Mouse (Mus musculus): ENCODE measurements around the gene Cmtm2a. TPM values are rescaled to one million over a fixed set of nuclear protein-coding genes. Genes with fewer than 3 reads are reported as not detected.
"Not testable (repeated sequence)": the region's sequence is repeated elsewhere in the genome, so short reads cannot be mapped to it uniquely, and the experiment has no call there.

The Cmtm2a gene
- polyA plus RNA-seq, 1 experiment, result not detected

DNA sequence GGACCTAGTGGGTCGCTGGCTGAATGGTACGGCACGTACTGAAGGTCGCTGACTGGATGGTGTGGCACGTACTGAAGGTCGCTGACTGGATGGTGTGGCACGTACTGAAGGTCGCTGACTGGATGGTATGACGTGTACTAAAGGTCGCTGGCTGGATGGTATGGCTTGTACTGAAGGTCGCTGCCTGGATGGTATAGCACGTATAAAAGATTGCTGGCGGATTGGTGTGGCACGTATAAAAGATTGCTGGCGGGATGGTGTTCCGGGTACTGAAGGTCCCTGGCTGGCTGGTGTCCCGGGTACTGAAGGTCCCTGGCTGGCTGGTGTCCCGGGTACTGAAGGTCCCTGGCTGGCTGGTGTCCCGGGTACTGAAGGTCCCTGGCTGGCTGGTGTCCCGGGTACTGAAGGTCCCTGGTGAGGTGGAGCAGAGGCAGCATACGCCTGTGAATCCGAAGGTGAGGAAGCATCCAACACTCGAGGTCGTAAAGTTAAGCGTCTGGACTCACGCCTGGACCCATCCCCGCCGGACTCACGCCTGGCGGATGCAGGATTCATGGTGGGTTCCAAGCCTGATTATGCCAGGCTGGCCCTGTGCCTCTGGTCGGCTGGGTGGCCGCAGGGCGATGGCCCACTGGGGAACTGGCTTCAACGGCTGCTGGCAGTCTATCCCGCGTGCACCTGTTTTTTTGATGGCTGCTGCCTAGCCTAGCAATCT is 16.6 kb upstream of the Cmtm2a start, which contains the start of the genes Gm45711 and Cmtm1:
Gene Gm45711 (minus strand): TSS at position 641 of the 715 bp plus-strand sequence.
Gene Cmtm1 (minus strand): TSS at position 705 of the 715 bp plus-strand sequence.
- TF ChIP-seq GATA1 (IDR thresholded peaks at IDR 0.05; ENCODE audit: low read length), result not testable (repeated sequence)

DNA sequence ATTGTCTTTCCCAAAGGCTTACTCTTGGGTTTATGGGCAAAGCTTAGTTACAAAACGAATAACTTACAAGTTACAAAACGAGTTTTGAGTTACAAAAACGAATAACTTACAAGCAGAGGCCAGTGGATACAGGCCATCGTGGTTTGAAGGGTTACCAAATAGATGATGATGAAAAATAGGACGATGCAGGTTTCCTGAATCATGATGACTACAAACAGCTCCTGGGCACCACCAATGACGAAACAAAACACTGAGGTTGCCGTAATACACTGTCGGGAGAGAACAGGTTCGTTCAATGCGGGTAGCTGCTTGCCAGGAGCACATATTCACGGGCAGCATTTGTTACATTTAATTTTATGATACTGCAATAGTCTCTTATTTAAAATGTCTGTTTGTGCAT is 12.0 kb upstream of the Cmtm2a start:
- no peak for TF ChIP-seq GATA1 (IDR thresholded peaks at IDR 0.05; ENCODE audit: low read length)

DNA sequence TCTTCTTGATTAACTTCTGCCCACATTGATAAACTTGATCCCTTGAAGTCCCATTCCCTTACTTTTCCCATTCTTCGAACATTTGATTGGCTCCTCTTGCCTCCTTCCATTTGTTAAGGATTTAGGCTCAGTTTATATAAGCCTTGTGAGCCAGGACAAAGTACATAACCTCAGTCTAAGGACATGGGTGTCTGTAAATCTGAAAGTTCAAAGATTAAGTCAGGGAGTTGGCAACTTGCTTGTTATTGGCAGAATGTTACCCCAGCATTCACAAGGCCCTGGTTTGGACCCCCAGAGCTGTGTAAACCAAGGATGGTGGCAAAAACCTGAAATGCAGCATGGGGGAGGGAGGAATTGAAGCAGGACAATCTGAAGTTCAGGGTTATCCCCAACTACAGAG is 1.4 kb upstream of the Cmtm2a start:
- no peak for TF ChIP-seq GATA1 (IDR thresholded peaks at IDR 0.05; ENCODE audit: low read length)

GRCm38 (mm10) chr8:104268937-104269440 is 24.0 kb downstream of the Cmtm2a start:
- no peak for TF ChIP-seq GATA1 (IDR thresholded peaks at IDR 0.05; ENCODE audit: low read length)

- no peak for TF ChIP-seq GATA1 (IDR thresholded peaks at IDR 0.05; ENCODE audit: low read length)
Observed at GRCm38 (mm10) chr8:104268368-104268767, 24.6 kb downstream of the Cmtm2a start.

- no peak for TF ChIP-seq GATA1 (IDR thresholded peaks at IDR 0.05; ENCODE audit: low read length)
Observed at GRCm38 (mm10) chr8:104253016-104253415, 40.0 kb downstream of the Cmtm2a start.

- no peak for TF ChIP-seq GATA1 (IDR thresholded peaks at IDR 0.05; ENCODE audit: low read length)
Observed at GRCm38 (mm10) chr8:104251461-104251860, 41.5 kb downstream of the Cmtm2a start.

DNA sequence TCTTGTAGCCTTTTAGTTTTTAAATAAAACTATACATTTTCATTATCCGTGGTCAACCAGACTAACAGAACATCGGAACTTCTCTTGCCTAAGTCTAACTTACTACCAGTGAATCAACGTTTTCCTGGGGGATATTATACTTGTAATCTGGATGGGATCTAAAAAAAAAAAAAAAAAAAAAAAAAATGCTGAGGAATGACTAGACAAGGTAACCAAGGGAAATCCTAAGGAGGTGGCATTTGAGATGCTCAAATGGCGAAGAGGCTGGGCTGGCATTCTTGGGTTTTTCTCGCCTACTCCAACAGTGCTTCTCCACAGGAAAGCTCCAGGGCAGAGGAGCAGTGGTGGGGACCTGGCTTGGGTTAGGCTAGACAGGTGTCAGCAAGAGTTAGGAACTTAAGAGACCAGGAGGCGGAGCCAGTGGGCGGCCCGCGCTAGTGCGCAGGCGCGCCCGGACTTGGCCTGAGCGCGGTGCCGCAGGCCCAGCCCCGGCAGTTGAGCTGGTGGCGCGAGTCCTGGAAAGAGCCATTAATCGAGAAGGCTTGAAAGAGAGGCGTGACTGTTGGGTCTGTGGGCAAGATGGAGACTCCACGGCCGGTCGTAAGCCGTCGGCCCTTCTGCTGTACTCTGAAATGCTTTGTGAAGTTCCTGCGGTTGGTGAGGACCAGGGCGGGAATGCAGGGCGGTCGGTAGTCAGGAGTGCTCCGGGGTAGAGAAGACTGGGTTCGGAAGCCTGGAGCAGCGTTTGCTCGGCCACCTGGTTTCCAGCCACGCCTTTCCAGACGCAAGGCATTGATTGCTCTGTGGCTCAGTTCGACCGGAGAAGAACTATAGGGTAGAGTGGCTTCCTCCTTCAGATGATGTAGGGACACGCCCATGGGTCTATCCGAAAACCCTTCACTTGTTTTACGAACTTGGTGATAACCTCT is 42.3 kb downstream of the Cmtm2a start, which contains the start of gene Cklf:
Gene Cklf (plus strand): TSS at position 423 of the 929 bp plus-strand sequence.
- no peak for TF ChIP-seq GATA1 (IDR thresholded peaks at IDR 0.05; ENCODE audit: low read length)

DNA sequence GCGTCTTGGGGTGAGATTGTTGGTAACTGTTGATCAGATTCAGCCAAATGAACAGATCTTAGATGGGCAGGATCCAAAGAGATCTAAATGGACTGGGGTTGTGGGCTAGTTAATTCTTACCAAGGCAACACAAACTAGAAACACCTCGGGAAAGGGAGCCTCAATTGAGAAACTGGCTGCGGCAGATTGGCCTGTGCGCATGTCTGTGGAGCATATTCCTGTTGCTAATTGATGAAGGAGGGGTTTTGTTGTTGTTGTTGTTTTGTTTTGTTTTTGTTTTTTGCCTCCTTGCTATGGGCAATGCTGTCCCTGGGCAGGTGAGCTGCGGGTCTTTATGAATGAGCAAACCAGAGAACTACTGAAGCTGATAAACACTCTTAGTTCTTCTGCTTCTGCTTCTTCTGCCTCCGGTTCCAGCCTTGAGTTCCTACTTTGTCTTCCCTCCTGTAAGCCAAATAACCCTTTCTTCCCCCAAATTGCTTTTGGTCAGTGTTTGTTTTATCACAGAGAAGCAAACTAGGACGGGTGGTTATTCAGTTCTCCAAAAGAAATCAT is 43.5 kb downstream of the Cmtm2a start:
- no peak for TF ChIP-seq GATA1 (IDR thresholded peaks at IDR 0.05; ENCODE audit: low read length)

DNA sequence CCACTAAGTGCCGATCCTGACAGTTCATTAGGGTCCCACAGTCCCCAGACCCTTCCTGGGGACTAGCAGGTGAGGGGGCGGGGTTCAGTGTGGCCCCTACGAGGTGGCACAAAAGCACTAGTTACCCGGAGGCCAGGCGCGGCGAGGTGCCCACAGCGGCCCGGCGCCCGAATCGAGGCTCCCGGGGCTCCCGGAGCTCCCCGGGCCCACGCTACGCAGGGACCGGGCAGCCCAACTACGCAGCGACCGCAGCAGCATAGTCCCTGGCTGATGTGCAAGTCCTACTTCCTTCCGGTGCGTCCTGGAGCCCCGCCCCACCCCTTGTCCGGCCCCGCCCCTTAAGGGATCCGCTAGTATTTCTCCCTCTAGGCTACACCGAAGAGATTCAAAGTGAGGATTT is 44.7 kb downstream of the Cmtm2a start, which contains the start of gene Tk2:
Gene Tk2 (minus strand): TSS at position 283 of the 400 bp plus-strand sequence.
- TF ChIP-seq GATA1 (IDR thresholded peaks at IDR 0.05; ENCODE audit: low read length), result no peak

- no peak for TF ChIP-seq GATA1 (IDR thresholded peaks at IDR 0.05; ENCODE audit: low read length)
Observed at GRCm38 (mm10) chr8:104247908-104248275, 45.1 kb downstream of the Cmtm2a start.

DNA sequence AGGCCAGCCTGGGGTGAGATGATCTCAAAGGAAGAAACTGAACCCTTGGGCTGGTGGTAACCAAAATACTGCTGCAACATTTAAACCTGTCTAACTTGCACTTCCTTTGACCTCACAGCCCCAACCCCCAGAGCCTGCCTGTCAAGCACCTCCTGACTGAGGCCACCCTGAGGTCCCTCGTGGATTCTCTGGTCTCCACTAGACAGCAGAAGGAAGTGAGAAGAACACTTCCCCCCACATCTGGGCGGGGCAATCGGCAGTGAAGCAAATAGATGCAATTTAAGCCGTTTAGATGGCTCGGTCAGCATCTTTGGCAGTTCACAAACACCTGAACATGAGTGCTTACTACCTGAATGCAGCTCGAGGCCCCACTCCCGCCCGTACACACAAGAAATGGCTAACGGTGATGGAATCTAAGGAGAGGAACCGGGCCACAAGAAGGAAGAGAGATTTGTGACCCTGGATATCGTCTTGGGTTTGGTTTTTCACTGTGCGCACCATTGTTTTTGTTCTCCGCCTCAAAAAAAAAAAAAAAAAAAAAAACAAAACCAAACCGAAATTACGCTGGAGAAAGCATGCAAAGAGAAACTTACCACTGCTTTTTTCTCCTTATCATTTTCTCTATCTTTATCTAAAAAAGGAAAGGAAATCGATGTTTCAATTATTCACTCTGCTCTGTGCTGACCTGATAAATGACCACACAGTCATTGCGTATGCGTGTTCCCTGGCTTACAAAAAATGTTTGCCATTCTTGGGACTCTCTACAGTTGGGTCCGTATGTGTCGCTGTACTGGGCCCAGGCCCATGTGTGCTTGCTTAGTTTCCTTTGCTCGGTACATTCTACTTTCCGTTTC is 45.7 kb downstream of the Cmtm2a start:
- TF ChIP-seq GATA1 (IDR thresholded peaks at IDR 0.05; ENCODE audit: low read length), result no peak

DNA sequence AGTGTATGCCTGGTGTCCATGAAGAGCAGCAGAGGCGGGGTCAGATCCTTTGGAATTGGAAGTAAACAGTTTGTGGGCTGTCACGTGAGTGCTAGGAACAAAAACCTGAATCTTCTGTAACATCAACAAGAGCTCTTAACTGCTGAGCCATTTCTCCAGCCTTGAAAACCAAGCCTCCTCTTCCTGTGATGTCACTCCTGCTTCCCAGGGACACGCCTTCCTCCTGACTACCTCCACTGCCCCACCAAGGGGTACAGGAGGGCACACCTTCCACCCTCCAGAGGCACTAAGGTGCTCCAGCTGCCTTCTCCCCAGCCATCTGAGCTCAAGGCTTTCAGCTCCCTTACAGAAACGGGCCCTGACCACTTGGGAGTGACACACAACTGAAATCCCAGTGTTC is 46.4 kb downstream of the Cmtm2a start:
- no peak for TF ChIP-seq GATA1 (IDR thresholded peaks at IDR 0.05; ENCODE audit: low read length)

- peak; percentile 84 for TF ChIP-seq GATA1 (IDR thresholded peaks at IDR 0.05; ENCODE audit: low read length)
Observed at GRCm38 (mm10) chr8:104242038-104242644, 50.8 kb downstream of the Cmtm2a start.

Data from G1E-ER4 (cell line).